Mouse (Mus musculus): ENCODE results near the gene Dvl2.

Dvl2 gene

DNA sequence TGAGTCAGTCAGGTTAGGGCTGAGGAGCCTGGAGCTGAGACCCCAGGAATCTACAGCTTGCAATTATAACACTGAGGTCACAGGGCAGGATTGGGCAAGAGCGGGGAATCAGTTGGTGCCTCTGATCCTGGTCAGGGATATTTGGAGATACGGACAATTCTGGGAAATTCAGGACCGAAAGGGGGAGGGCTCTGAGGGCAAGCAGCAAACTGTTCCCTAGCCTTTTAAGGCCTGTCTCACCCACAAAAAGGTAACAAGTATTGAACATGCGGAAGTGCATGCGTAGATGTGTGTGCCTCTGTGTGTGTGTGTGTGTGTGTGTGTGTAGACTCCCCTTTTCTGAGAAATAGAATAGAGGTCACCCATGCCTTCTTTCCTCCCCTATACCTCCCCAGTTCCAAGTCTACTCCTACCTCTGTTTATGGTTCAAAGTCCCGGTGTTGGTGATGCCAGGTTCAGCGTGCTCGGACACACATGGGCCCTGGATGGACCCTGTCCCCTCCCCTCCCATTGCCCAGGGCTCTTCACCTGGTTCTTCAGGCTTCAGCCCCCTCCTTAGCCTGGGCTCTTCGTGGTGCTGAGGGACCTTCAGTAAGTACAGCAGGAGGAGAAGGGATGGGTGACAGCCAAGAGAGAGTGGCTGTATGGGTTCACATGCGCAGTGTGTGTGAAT, 53.6 kb downstream of the Dvl2 start, which contains the start of gene Asgr1:
Gene Asgr1, plus strand, starts transcription at position 188 of the 673 bp plus-strand sequence.
- TF ChIP-seq GATA4 (IDR thresholded peaks at IDR 0.05; ENCODE audit: insufficient replicate concordance, low read length): peak; percentile 44; the same call in 1 of the 2 replicates

DNA sequence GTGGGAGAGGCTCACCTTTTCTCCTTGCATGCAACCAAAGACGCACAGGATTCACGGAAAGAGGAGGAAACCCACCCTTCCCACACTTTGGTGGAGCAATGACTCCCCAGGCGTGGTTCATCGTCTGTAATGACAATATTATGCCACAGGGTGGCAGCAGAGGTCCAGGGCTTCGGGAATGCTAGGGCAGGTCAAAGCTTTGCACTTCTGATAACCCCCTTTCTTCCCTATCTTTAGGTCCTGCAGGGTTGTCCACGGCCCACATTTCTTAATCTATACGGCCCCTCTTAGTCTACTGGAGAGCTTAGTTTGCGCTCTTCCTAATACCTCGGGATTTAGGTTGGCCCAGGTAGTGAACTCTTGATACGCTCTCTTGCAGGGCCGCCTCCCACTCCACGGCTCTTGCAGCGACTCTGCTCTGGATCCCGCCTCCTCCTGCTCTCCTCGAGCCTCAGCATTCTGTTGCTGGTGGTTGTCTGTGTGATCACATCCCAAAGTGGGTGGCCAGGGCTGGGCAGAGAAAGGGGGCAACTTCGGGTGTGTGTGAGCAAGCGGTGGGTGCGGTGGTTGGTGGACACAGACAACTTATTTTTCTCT, 55.3 kb downstream of the Dvl2 start:
- TF ChIP-seq GATA4 (IDR thresholded peaks at IDR 0.05; ENCODE audit: insufficient replicate concordance, low read length): no peak; the same call in 1 of the 2 replicates

DNA sequence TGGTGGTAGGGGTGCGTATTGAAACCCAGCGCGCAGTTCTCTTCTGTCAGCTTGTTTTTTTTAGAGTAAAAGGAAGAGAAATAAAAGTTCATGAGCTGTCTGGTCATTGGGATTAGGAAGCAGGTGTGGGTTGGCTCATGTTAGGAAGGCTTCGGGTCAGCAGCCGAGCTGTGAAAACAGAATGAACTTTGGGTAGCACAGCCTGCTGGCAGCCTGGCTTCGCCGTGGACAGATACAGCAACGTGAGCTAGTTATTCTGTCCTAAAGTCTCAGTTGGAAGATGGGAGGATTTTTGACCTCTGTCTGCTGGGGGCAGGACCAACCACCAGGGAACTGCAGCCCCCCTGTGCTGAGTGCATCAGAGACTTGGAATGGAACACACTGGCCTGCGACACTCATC, 57.4 kb downstream of the Dvl2 start:
- no peak for TF ChIP-seq GATA4 (IDR thresholded peaks at IDR 0.05; ENCODE audit: insufficient replicate concordance, low read length)

- no peak for TF ChIP-seq GATA4 (IDR thresholded peaks at IDR 0.05; ENCODE audit: insufficient replicate concordance, low read length)
These were observed 59.5 kb downstream of the Dvl2 start for GRCm38 (mm10) chr11:70059930-70060329.
